Mouse (Mus musculus): ENCODE measurements at regions not wholly inside any gene's neighbourhood (a gene's known extent, or its start where the extent isn't known, plus 50 kb on each side); places are given as distances from the start of the nearest gene placed in this dataset.
"Not testable (repeated sequence)": the region's sequence is repeated elsewhere in the genome, so short reads cannot be mapped to it uniquely, and the experiment has no call there.

GRCm38 (mm10) chr15:96099844-96100640 lies 187.3 kb upstream of the Arid2 start:
- not testable (repeated sequence) for TF ChIP-seq POLR2A (IDR thresholded peaks at IDR 0.05; ENCODE audit: borderline replicate concordance, extremely low read depth, insufficient read depth, insufficient read length, poor library complexity, severe bottlenecking); CTCF (IDR thresholded peaks at IDR 0.05; ENCODE audit: borderline replicate concordance, extremely low read depth, insufficient read depth, insufficient read length)
